Mouse (Mus musculus): Measurements from ENCODE around the gene Ddx19b. TPM values are rescaled to one million over a fixed set of nuclear protein-coding genes. Genes with fewer than 3 reads are reported as not detected.
"Not testable (repeated sequence)": the region's sequence is repeated elsewhere in the genome, so short reads cannot be mapped to it uniquely, and the experiment has no call there.

Gene Ddx19b
- total RNA-seq (2021) = 10 to 100 TPM; 10.2 to 10.7 TPM
- long read RNA-seq, experiment 1, full-length matches to known transcripts = 8 of 10 reads
- long read RNA-seq, experiment 1, partial matches to known transcripts = 0 of 10 reads
- long read RNA-seq, experiment 1, other reads (novel, unspliced or antisense) = 2 of 10 reads
- long read RNA-seq, experiment 2, full-length matches to known transcripts = 11 of 12 reads
- long read RNA-seq, experiment 2, partial matches to known transcripts = 1 of 12 reads
- long read RNA-seq, experiment 2, other reads (novel, unspliced or antisense) = 0 of 12 reads

GRCm38 (mm10) chr8:111031572-111031971 is at the start of gene Ddx19b:
Ddx19b (minus strand) TSS chr8:111031751.
- DNase-seq (ENCODE audit: low spot score in 2 of 2) = no peak

GRCm38 (mm10) chr8:111079861-111080271 is 48.3 kb upstream of the Ddx19b start:
- DNase-seq (ENCODE audit: low spot score in 2 of 2) = peak in 1 of 2 experiments; percentile 11

GRCm38 (mm10) chr8:111079461-111079860 is 47.9 kb upstream of the Ddx19b start:
- no peak for DNase-seq (ENCODE audit: low spot score in 2 of 2)

- DNase-seq (ENCODE audit: low spot score in 2 of 2) = no peak
Measured at GRCm38 (mm10) chr8:111075926-111076325, 44.4 kb upstream of the Ddx19b start.

GRCm38 (mm10) chr8:111068660-111069059 is 37.1 kb upstream of the Ddx19b start:
- DNase-seq (ENCODE audit: low spot score in 2 of 2) = not testable (repeated sequence)

GRCm38 (mm10) chr8:111067439-111067838 is 35.9 kb upstream of the Ddx19b start:
- DNase-seq (ENCODE audit: low spot score in 2 of 2) = no peak

GRCm38 (mm10) chr8:111066308-111066707 is 34.8 kb upstream of the Ddx19b start:
- no peak for DNase-seq (ENCODE audit: low spot score in 2 of 2)

GRCm38 (mm10) chr8:111062893-111063292 is 31.3 kb upstream of the Ddx19b start:
- no peak for DNase-seq (ENCODE audit: low spot score in 2 of 2)

- peak; percentile 81 to 82 for DNase-seq (ENCODE audit: low spot score in 2 of 2)
Measured at GRCm38 (mm10) chr8:111062072-111062757, 30.7 kb upstream of the Ddx19b start.

- DNase-seq (ENCODE audit: low spot score in 2 of 2) = no peak
Measured at GRCm38 (mm10) chr8:111061688-111062071, 30.1 kb upstream of the Ddx19b start.

GRCm38 (mm10) chr8:111058946-111059572 is 27.5 kb upstream of the Ddx19b start:
- no peak for DNase-seq (ENCODE audit: low spot score in 2 of 2)

GRCm38 (mm10) chr8:111056691-111057293 is 25.2 kb upstream of the Ddx19b start:
- peak; percentile 31 to 44 for DNase-seq (ENCODE audit: low spot score in 2 of 2)

- peak; percentile 78 to 90 for DNase-seq (ENCODE audit: low spot score in 2 of 2)
Measured at GRCm38 (mm10) chr8:111056158-111056663, 24.7 kb upstream of the Ddx19b start, which contains the start of gene Exosc6. Exosc6 (plus strand) TSS chr8:111056339.

- no peak for DNase-seq (ENCODE audit: low spot score in 2 of 2)
Measured at GRCm38 (mm10) chr8:111055661-111056060, 24.1 kb upstream of the Ddx19b start.

- DNase-seq (ENCODE audit: low spot score in 2 of 2) = no peak
Measured at GRCm38 (mm10) chr8:111055031-111055634, 23.6 kb upstream of the Ddx19b start.

- no peak for DNase-seq (ENCODE audit: low spot score in 2 of 2)
Measured at GRCm38 (mm10) chr8:111053827-111054518, 22.4 kb upstream of the Ddx19b start.

GRCm38 (mm10) chr8:111049106-111049505 is 17.6 kb upstream of the Ddx19b start:
- no peak for DNase-seq (ENCODE audit: low spot score in 2 of 2)

GRCm38 (mm10) chr8:111048694-111049093 is 17.1 kb upstream of the Ddx19b start:
- no peak for DNase-seq (ENCODE audit: low spot score in 2 of 2)

- DNase-seq (ENCODE audit: low spot score in 2 of 2) = no peak
Measured at GRCm38 (mm10) chr8:111044003-111044734, 12.6 kb upstream of the Ddx19b start.

- DNase-seq (ENCODE audit: low spot score in 2 of 2) = no peak
Measured at GRCm38 (mm10) chr8:111042546-111042945, 11.0 kb upstream of the Ddx19b start.
